Mouse (Mus musculus): ENCODE results near the gene Pced1b. TPM values are rescaled to one million over a fixed set of nuclear protein-coding genes. Genes with fewer than 3 reads are reported as not detected.

Gene Pced1b
- polyA plus RNA-seq, 1 experiment from 2014 or later: 4.5 TPM

Other genes starting within 250 kb of the Pced1b start
- gene Slc38a4, start 191.2 kb upstream of the Pced1b start, polyA plus RNA-seq (2015; fragmentation: Nextera tagmentation; extraction: Ambion mirVana): 2.8 and 5.3 TPM in 2 replicates
- gene Amigo2, start 180 bp downstream of the Pced1b start, polyA plus RNA-seq (2015; fragmentation: Nextera tagmentation; extraction: Ambion mirVana): 10.8 and 11.3 TPM in 2 replicates

Data from hindbrain, embryonic 16.5 days (tissue).